ENCODE assay signal across 8 mouse cellular contexts in genomic region chr9:21287571-21288402, GRCm38 (mm10). TPM values are rescaled to one million over a fixed set of nuclear protein-coding genes. Genes with fewer than 3 reads are reported as not detected.
DNase-seq lines count a peak whose midpoint lies in the region; ATAC-seq lines count a peak whose summit lies in the region.

Gene Kri1, minus strand, starts transcription at chr9:21287969.

- DNase-seq in ES-CJ7 (ENCODE audit: low read depth, low spot score) = peak; percentile 99
- peak; percentile 97 for DNase-seq in cerebellum, adult 11 months
- peak; percentile 99 for DNase-seq in forebrain, embryonic 14.5 days (ENCODE audit: low spot score)
- DNase-seq in heart, postnatal 14 days = peak; percentile 97 to 98
- DNase-seq in layer of hippocampus, adult 11-12 months (ENCODE audit: low spot score) = peak; percentile 97
- peak; percentile 99 for DNase-seq in lung, adult 18-20 months
- DNase-seq in testis, postnatal 14 days (ENCODE audit: low spot score) = peak; percentile 97

- H3K9me3 ChIP-seq in forebrain, embryonic 14.5 days (replicated peaks; ENCODE audit: control insufficient read depth, low read length) = no peaks in the 10 kb centered on the region
- no peaks in the 10 kb centered on the region for H3K9me3 ChIP-seq in neural tube, embryonic 15.5 days (replicated peaks)

- H3K4me2 ChIP-seq in forebrain, embryonic 14.5 days (ENCODE audit: low read length) = peak within 1 kb of the TSS; percentile 66
- peak within 1 kb of the TSS; percentile 79 for H3K4me2 ChIP-seq in neural tube, embryonic 15.5 days

- peak within 1 kb of the TSS; percentile 79 for H3K9ac ChIP-seq in forebrain, embryonic 14.5 days (ENCODE audit: low read length)
- peak within 1 kb of the TSS; percentile 67 for H3K9ac ChIP-seq in neural tube, embryonic 15.5 days (replicated peaks)

- H3K27me3 ChIP-seq in forebrain, embryonic 14.5 days (replicated peaks; ENCODE audit: control insufficient read depth, insufficient read depth, low read length) = no peaks in the 10 kb centered on the region
- no peaks in the 10 kb centered on the region for H3K27me3 ChIP-seq in neural tube, embryonic 15.5 days (replicated peaks)

- peak within 1 kb of the TSS; percentile 76 for H3K4me3 ChIP-seq in forebrain, embryonic 14.5 days (ENCODE audit: low read depth, low read length)
- peak within 1 kb of the TSS; percentile 76 for H3K4me3 ChIP-seq in neural tube, embryonic 15.5 days (replicated peaks)

- intact Hi-C loops in heart, postnatal 14 days (cut with DNase I) = loop anchor here (2.0 kb wide), 1 partner anchor 45 kb away; no protein-coding TSS in a partner anchor

- peaks cover 24% of the 10 kb centered on the region for H3K36me3 ChIP-seq in forebrain, embryonic 14.5 days (ENCODE audit: control insufficient read depth, insufficient read depth, low read length)
- peaks cover 22% of the 10 kb centered on the region for H3K36me3 ChIP-seq in neural tube, embryonic 15.5 days

- peak; percentile 72 for ATAC-seq in forebrain, embryonic 14.5 days
- ATAC-seq in neural tube, embryonic 15.5 days (ENCODE audit: low FRiP score) = peak; percentile 82

- under 1% methylated on average over 59 of the region's 59 CpGs for WGBS in forebrain, embryonic 14.5 days
- under 1% methylated on average over 59 of the region's 59 CpGs for WGBS in neural tube, embryonic 15.5 days

- H3K4me1 ChIP-seq in forebrain, embryonic 14.5 days (ENCODE audit: control insufficient read depth, insufficient read depth, low read length) = peaks cover 24% of the 10 kb centered on the region
- peaks cover 47% of the 10 kb centered on the region for H3K4me1 ChIP-seq in neural tube, embryonic 15.5 days

- H3K27ac ChIP-seq in forebrain, embryonic 14.5 days (ENCODE audit: low read depth, low read length) = peak within 1 kb of the TSS; percentile 61
- H3K27ac ChIP-seq in neural tube, embryonic 15.5 days (replicated peaks) = peak within 1 kb of the TSS; percentile 91

RNA-seq across cellular contexts. Expression of gene Kri1, which starts in this region (rescaled TPM):
- 9.8 and 14.6 TPM in 2 replicates for polyA plus RNA-seq in forebrain, embryonic 14.5 days (2014; fragmentation: Nextera tagmentation; extraction: Ambion mirVana)
- 10 to 100 TPM; 17.0 to 22.6 TPM for total RNA-seq in heart, postnatal 14 days (2021)
- 15.2 and 18.7 TPM in 2 replicates for polyA plus RNA-seq in neural tube, embryonic 15.5 days (2015; fragmentation: Nextera tagmentation; extraction: Ambion mirVana)

Comparison
In these comparisons a context has a peak if more than half of its experiments do, and no peak if none do; other contexts are left out.
1. Peak in every context shown above with its lines: DNase-seq, ATAC-seq, H3K4me3 ChIP-seq and H3K27ac ChIP-seq.